Mouse (Mus musculus) intestine, embryonic 15.5 days (tissue): ENCODE measurements around the gene Zfp566. TPM values are rescaled to one million over a fixed set of nuclear protein-coding genes. Genes with fewer than 3 reads are reported as not detected.
A peak's percentile ranks its signal among the peaks of the same experiment; 100 is the strongest.

ENCODE experiments used
- ATAC-seq: fragments of 200-750 bp; cut with Nextera tagmentation; 2 replicates; pipeline ENCODE4 v1.8.0; 2017; ENCODE audit warnings: moderate TSS enrichment, moderate library complexity
- H3K27ac ChIP-seq: fragments of 300-500 bp; sonication (generic); 2 replicates; pipeline ENCODE4 v1.5.1; 2015; ENCODE audit warnings: mild to moderate bottlenecking, inconsistent platforms
- H3K27me3 ChIP-seq: fragments of 300-500 bp; sonication (generic); replicated peaks from 2 replicates; pipeline ENCODE4 v1.6.1; 2015; ENCODE audit warnings: inconsistent platforms
- H3K36me3 ChIP-seq: fragments of 300-500 bp; sonication (generic); 2 replicates; pipeline ENCODE4 v1.6.1; 2015; ENCODE audit warnings: inconsistent platforms
- H3K4me1 ChIP-seq: fragments of 300-500 bp; sonication (generic); replicated peaks from 2 replicates; pipeline ENCODE4 v1.6.1; 2015; ENCODE audit warnings: inconsistent platforms
- H3K4me2 ChIP-seq: fragments of 300-500 bp; sonication (generic); replicated peaks from 2 replicates; pipeline ENCODE4 v1.6.1; 2015; ENCODE audit warnings: mild to moderate bottlenecking, inconsistent platforms
- H3K4me3 ChIP-seq: fragments of 300-500 bp; sonication (generic); replicated peaks from 2 replicates; pipeline ENCODE4 v1.5.1; 2015; ENCODE audit warnings: inconsistent platforms
- H3K9ac ChIP-seq: fragments of 300-500 bp; sonication (generic); 2 replicates; pipeline ENCODE4 v1.6.1; 2015; ENCODE audit warnings: inconsistent platforms
- H3K9me3 ChIP-seq: fragments of 300-500 bp; sonication (generic); 2 replicates; pipeline ENCODE4 v1.6.1; 2016; ENCODE audit warnings: inconsistent platforms
- WGBS: fragments of 180-500 bp; shearing (Covaris S2); methylation state at CpG from one replicate; pipeline ENCODE4 v1.1.7; 2015; 5-methylcytosine and 5-hydroxymethylcytosine counted together
- polyA plus RNA-seq: library from polyadenylated mRNA; unstranded; fragments of >200 nt; fragmentation: Nextera tagmentation; extraction: Ambion mirVana; gene quantifications from 2 replicates; pipeline ENCODE4 v1.2.1, GENCODE M21; 2015

The Zfp566 gene
- polyA plus RNA-seq, 1 experiment from 2014 or later = 6.1 TPM

- Histone ChIP-seq H3K4me1 (peaks cover 15% of the 10 kb centered on the region), H3K27me3 (no peaks in the 10 kb centered on the region), H3K4me3 (peak overlapping the region; percentile 63), H3K9me3 (no peaks in the 10 kb centered on the region), H3K4me2 (peak overlapping the region; percentile 52), H3K27ac (no peak overlapping the region), H3K36me3 (0 out of 2 replicates have a peak, but pooled peaks cover 4% of the 10 kb centered on the region), H3K9ac (peak overlapping the region; percentile 82)
- no peak for ATAC-seq
- WGBS = 70% methylated on average over 6 of the region's 6 CpGs
Observed at GRCm38 (mm10) chr7:30093918-30094415, 3.6 kb upstream of the Zfp566 start.

GRCm38 (mm10) chr7:30092666-30093065, 2.3 kb upstream of the Zfp566 start:
- Histone ChIP-seq H3K27me3 (no peaks in the 10 kb centered on the region), H3K27ac (no peak overlapping the region), H3K36me3 (no peaks in the 10 kb centered on the region), H3K4me1 (peaks cover 18% of the 10 kb centered on the region), H3K9ac (no peak overlapping the region), H3K4me2 (no peak overlapping the region), H3K9me3 (no peaks in the 10 kb centered on the region), H3K4me3 (no peak overlapping the region)
- 84% methylated on average over 9 of the region's 9 CpGs for WGBS
- ATAC-seq = no peak

- Histone ChIP-seq H3K27me3 (no peaks in the 10 kb centered on the region), H3K4me1 (peaks cover 15% of the 10 kb centered on the region), H3K36me3 (peaks cover 4% of the 10 kb centered on the region), H3K27ac (peak overlapping the region; percentile 52; the same call in 1 of the 2 replicates), H3K9me3 (no peaks in the 10 kb centered on the region), H3K9ac (0 out of 2 replicates have a peak overlapping the region, but pooled peaks have one; percentile 26), H3K4me3 (peak overlapping the region; percentile 62), H3K4me2 (peak overlapping the region; percentile 68)
- ATAC-seq = no peak
- WGBS = 6% methylated on average over 9 of the region's 9 CpGs
Observed at GRCm38 (mm10) chr7:30090970-30091585, 751 bp upstream of the Zfp566 start.

DNA sequence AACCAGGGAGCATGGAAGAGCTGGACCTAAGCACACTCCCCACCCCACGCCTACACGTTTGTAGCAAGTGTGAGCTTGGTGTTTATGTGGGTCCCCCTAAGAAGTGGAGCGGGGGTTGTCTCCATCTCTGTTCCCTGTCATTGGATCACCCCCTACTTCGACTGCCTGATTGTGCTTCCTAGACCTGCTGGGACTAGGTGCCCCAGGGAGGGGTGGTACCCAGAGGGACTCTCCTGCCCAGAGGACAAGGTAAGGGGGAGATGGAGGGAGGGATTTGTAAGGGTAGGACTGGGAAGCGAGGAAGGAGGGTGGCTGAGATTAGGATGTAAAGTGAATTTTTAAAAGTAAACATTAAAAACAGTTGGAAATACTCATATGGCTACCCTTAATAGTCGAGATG, 922 bp downstream of the Zfp566 start:
- peak overlapping the region; percentile 55 for H3K9ac ChIP-seq
- no peak overlapping the region for H3K27ac ChIP-seq
- no peaks in the 10 kb centered on the region for H3K9me3 ChIP-seq
- ATAC-seq = no peak
- H3K4me3 ChIP-seq = peak overlapping the region; percentile 62
- no peaks in the 10 kb centered on the region for H3K27me3 ChIP-seq
- H3K4me2 ChIP-seq = peak overlapping the region; percentile 74
- 12% methylated on average over 6 of the region's 6 CpGs for WGBS
- peaks cover 15% of the 10 kb centered on the region for H3K4me1 ChIP-seq
- peaks cover 14% of the 10 kb centered on the region for H3K36me3 ChIP-seq

DNA sequence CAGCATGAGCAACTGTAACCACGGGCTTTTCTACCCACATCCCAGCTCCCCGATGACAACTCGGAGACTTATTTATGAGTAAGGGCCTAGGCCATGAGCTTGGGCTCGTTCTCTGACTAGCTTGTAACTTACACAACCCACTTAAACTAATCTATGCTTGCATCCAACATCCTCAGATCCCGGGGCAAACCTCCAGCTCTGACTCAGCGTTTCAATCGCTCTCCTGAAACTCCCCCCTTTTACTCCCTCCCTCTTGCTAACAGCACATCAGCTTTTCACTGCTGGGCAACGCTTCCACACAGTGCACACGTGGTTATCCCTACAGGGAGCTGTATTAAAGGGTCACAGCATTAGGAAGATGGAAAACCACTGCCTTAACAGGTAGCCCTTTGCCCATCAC, 3.8 kb downstream of the Zfp566 start:
- WGBS = 93% methylated on average over 9 of the region's 9 CpGs
- H3K4me1 ChIP-seq = peaks cover 9% of the 10 kb centered on the region
- peaks cover 14% of the 10 kb centered on the region for H3K36me3 ChIP-seq
- H3K27me3 ChIP-seq = no peaks in the 10 kb centered on the region
- no peak overlapping the region for H3K9ac ChIP-seq
- no peak overlapping the region for H3K4me2 ChIP-seq
- H3K9me3 ChIP-seq = no peaks in the 10 kb centered on the region
- H3K27ac ChIP-seq = no peak overlapping the region
- no peak for ATAC-seq
- H3K4me3 ChIP-seq = no peak overlapping the region

DNA sequence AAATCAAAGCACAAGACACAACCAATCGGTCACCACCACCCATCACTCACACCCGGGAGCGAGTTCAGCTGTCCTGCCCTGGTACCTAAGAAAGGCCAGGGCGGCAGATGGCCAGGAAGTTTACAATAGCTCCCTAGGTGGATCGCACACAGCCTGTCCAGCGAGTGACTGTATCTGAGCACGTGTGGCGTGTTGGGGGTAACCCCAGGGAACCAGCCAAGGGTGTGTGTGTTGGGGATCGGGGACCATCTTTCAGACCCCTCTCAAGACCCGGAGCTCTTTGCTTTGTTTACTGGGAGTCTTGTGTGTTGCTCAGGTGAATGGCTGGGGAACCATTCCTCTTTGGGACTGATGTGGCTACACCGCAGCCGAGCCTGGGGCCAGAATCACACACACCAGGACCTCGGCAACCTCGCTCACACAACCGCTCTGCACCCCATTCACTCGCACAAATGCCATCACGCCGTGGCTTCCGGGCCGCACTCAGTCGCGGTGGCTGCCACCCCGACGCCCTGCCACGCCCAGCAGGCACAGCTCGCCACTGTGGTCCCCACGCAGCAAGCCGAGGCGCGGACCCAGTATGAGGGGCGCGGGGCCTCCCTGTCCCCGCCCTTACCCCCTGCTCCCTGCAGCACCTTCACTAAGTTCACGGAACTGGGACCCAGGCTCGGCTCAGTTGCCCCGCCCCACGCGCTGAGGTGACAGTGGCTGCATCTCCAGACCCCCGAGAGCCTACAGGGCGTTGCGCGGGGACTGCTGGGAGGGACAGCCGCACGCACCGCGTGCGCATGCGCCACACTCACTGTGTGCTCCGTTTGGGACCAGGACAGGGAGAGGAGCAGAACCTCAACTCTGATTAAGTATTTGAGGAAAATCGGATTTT, 17.9 kb downstream of the Zfp566 start, which contains the start of gene Zfp82:
Zfp82 (minus strand) TSS at position 755 of the 883 bp plus-strand sequence.
- Histone ChIP-seq H3K9me3 (no peaks in the 10 kb centered on the region), H3K4me2 (peak within 1 kb of the TSS; percentile 95), H3K27ac (peak within 1 kb of the TSS; percentile 75), H3K4me3 (peak within 1 kb of the TSS; percentile 84), H3K36me3 (peaks cover 3% of the 10 kb centered on the region; the same call in 1 of the 2 replicates), H3K27me3 (no peaks in the 10 kb centered on the region), H3K9ac (peak within 1 kb of the TSS; percentile 80), H3K4me1 (no peaks in the 10 kb centered on the region)
- peak; percentile 98 for ATAC-seq
- WGBS = under 1% methylated on average over 50 of the region's 50 CpGs

- H3K4me3 ChIP-seq = no peak overlapping the region
- H3K9me3 ChIP-seq = no peaks in the 10 kb centered on the region
- H3K27ac ChIP-seq = no peak overlapping the region
- no peak overlapping the region for H3K4me2 ChIP-seq
- 73% methylated on average over 5 of the region's 5 CpGs for WGBS
- no peaks in the 10 kb centered on the region for H3K27me3 ChIP-seq
- H3K9ac ChIP-seq = no peak overlapping the region
- no peaks in the 10 kb centered on the region for H3K4me1 ChIP-seq
- no peak for ATAC-seq
- H3K36me3 ChIP-seq = peaks cover 6% of the 10 kb centered on the region; the same call in 1 of the 2 replicates
Observed at GRCm38 (mm10) chr7:30064622-30065021, 25.7 kb downstream of the Zfp566 start.

DNA sequence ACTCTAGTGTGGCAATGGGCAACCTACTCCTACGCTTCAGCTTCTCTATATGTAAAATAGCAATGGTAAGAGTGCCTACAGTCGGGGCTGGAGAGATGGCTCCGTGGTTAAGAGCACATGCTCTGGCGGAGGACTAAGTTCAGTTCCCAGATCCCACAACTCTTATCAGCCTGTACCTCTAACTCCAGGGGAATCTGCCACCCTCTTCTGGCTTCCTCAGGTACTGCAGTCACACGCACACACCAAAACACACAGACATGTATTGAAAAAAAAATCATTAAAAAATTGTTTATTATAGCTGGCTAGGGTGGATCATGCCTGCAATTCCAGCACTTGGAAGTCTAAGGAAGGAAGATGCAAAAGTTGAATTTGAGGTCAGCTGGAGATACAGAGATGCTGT, 27.8 kb downstream of the Zfp566 start:
- no peaks in the 10 kb centered on the region for H3K27me3 ChIP-seq
- H3K4me1 ChIP-seq = no peaks in the 10 kb centered on the region
- 87% methylated on average over 5 of the region's 5 CpGs for WGBS
- no peak overlapping the region for H3K4me2 ChIP-seq
- ATAC-seq = no peak
- no peak overlapping the region for H3K27ac ChIP-seq
- H3K4me3 ChIP-seq = no peak overlapping the region
- H3K36me3 ChIP-seq = 0 out of 2 replicates have a peak, but pooled peaks cover 3% of the 10 kb centered on the region
- no peak overlapping the region for H3K9ac ChIP-seq
- no peaks in the 10 kb centered on the region for H3K9me3 ChIP-seq

- no peak for ATAC-seq
- no peak overlapping the region for H3K9ac ChIP-seq
- no peaks in the 10 kb centered on the region for H3K4me1 ChIP-seq
- H3K4me3 ChIP-seq = no peak overlapping the region
- no peak overlapping the region for H3K27ac ChIP-seq
- 0 out of 2 replicates have a peak, but pooled peaks cover 7% of the 10 kb centered on the region for H3K36me3 ChIP-seq
- no peaks in the 10 kb centered on the region for H3K27me3 ChIP-seq
- H3K9me3 ChIP-seq = no peaks in the 10 kb centered on the region
- 86% methylated on average over 6 of the region's 6 CpGs for WGBS
- no peak overlapping the region for H3K4me2 ChIP-seq
Observed at GRCm38 (mm10) chr7:30060341-30060740, 30.0 kb downstream of the Zfp566 start.

DNA sequence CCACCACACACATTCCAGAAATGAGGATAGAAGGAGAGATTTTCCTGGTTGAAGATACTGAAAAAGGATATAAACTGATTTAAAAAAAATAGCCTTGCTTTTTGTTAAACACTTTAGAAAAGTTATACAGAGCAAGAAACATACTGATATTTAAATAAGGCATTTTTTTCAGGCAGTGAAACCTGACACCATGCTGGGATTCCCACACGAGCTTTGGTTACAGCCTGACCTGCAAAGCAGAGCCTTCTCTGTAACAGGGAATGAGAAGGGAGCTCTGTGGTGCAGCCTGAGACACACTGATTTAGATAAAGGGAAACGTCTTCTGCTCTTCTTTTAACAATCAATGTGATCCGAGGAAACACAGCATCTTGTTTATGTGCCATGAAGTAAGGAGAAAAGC, 36.7 kb downstream of the Zfp566 start:
- no peak overlapping the region for H3K27ac ChIP-seq
- no peak for ATAC-seq
- 0 out of 2 replicates have a peak overlapping the region, but pooled peaks have one; percentile 15 for H3K9ac ChIP-seq
- H3K36me3 ChIP-seq = 0 out of 2 replicates have a peak, but pooled peaks cover 4% of the 10 kb centered on the region
- H3K4me3 ChIP-seq = no peak overlapping the region
- H3K9me3 ChIP-seq = no peaks in the 10 kb centered on the region
- H3K27me3 ChIP-seq = no peaks in the 10 kb centered on the region
- H3K4me1 ChIP-seq = peaks cover 8% of the 10 kb centered on the region; the same call in 1 of the 2 replicates
- WGBS = 7% methylated on average over 3 of the region's 3 CpGs
- no peak overlapping the region for H3K4me2 ChIP-seq

DNA sequence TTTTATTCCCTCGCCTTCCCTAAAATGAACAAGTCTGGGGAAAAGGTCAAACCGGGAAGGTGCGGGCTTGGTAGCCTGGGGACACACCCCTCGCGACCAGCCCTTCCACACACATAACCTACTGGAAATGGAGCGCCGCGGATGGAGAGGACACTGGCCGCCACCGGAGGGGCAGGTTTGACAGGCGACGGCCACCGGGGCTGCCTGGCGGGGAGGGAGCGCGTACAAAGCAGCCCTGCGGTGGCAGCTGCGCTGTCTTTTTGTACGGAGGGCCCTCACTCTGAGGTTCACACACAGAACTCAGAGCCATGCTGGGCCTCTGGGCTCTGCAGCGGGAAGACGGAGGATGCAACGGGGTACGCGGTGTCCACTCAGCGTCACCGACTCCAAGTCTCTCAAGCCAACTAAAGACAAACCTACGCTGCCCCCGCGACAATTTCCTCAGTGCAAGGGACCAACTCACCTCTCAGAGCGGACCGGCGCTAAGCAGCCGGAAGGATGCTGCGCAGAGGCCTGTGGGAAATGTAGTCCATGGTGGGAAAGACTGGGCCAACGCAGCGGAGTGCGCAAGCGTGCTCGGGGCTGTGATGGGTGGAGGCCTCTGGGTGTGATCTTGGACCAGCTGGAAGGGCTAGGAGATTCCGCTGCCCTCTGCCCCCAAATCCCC, 39.3 kb downstream of the Zfp566 start, which contains the start of gene Zfp14:
Zfp14 (minus strand) TSS at position 499 of the 667 bp plus-strand sequence.
- Histone ChIP-seq H3K9me3 (no peaks in the 10 kb centered on the region), H3K4me3 (peak within 1 kb of the TSS; percentile 74), H3K36me3 (no peaks in the 10 kb centered on the region), H3K9ac (peak within 1 kb of the TSS; percentile 70), H3K27me3 (no peaks in the 10 kb centered on the region), H3K4me2 (peak within 1 kb of the TSS; percentile 77), H3K27ac (peak within 1 kb of the TSS; percentile 79), H3K4me1 (peaks cover 8% of the 10 kb centered on the region; the same call in 1 of the 2 replicates)
- ATAC-seq = peak; percentile 99
- under 1% methylated on average over 40 of the region's 40 CpGs for whole genome bisulfite sequencing
